Mouse (Mus musculus) natural killer cell, adult 2 months (primary cell): ENCODE measurements around the gene Olfr818.
"Not testable (repeated sequence)": the region's sequence is repeated elsewhere in the genome, so short reads cannot be mapped to it uniquely, and the experiment has no call there.

Source experiments
- DNase-seq, 2 experiments: peaks; one replicate each; pipeline ENCODE4 v3.0.0; 2022; ENCODE audit warnings: low spot score in 2 of 2

Olfr818 gene

GRCm38 (mm10) chr10:129949000-129949399 lies at the start of gene Olfr818:
Gene Olfr818, minus strand, starts transcription at chr10:129949100.
- DNase-seq, result no peak

GRCm38 (mm10) chr10:129984962-129985361 lies 36.1 kb upstream of the Olfr818 start, which contains the start of gene Gm10310:
Gene Gm10310, minus strand, starts transcription at chr10:129985062.
- not testable (repeated sequence) for DNase-seq

- not testable (repeated sequence) for DNase-seq
Observed at GRCm38 (mm10) chr10:129981867-129982266, 33.0 kb upstream of the Olfr818 start.

GRCm38 (mm10) chr10:129976040-129976439 lies 27.1 kb upstream of the Olfr818 start, which contains the start of gene Olfr247:
Gene Olfr247, minus strand, starts transcription at chr10:129976140.
- DNase-seq, result not testable (repeated sequence)

GRCm38 (mm10) chr10:129972994-129973393 lies 24.1 kb upstream of the Olfr818 start:
- not testable (repeated sequence) for DNase-seq

- DNase-seq, result not testable (repeated sequence)
Observed at GRCm38 (mm10) chr10:129967166-129967565, 18.3 kb upstream of the Olfr818 start, which contains the start of gene Olfr819. Gene Olfr819, minus strand, starts transcription at chr10:129967266.

GRCm38 (mm10) chr10:129966232-129966631 lies 17.3 kb upstream of the Olfr818 start:
- DNase-seq, result not testable (repeated sequence)

GRCm38 (mm10) chr10:129915497-129915896 lies 33.4 kb downstream of the Olfr818 start, which contains the start of gene Olfr816:
Gene Olfr816, minus strand, starts transcription at chr10:129915597.
- DNase-seq, result no peak

- DNase-seq, result not testable (repeated sequence)
Observed at GRCm38 (mm10) chr10:129905767-129906166, 43.1 kb downstream of the Olfr818 start, which contains the start of gene Olfr815. Gene Olfr815, minus strand, starts transcription at chr10:129905867.
